In the genomic region with DNA sequence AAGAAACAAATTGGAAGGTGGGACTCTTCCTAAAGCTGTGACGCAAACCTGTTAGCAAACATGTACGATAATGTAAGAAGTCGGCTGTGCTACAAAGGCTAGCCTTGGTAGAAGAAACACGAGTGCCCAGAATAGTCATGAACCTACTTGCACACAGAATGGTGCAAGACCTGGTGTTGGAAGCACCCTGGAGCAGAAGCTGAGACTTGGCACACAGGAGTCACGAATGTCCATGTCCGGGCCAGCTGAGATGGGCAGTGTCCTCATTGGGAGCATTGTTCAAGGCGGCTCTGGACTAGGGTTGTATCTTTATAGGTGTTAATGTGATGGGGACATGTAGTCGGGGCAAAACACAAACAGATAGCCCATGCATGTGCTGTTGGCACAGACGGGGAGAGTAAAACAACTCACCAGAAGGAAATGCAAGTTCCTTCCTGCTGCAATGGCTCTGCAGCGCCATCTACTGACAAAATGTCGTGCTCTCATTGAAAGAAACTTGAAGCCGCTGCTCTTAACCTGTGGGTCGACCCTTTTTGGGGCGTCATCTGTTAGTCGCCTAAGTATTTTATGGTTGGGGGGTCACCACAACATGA, we compare ENCODE assay signal across 8 mouse cellular contexts. TPM values are rescaled to one million over a fixed set of nuclear protein-coding genes. Genes with fewer than 3 reads are reported as not detected.
A peak's percentile ranks its signal among the peaks of the same experiment; 100 is the strongest.
DNase-seq lines count a peak whose midpoint lies in the region; ATAC-seq lines count a peak whose summit lies in the region.

No protein-coding gene starts in this region.

- 0 out of 2 replicates have a peak overlapping the region, but pooled peaks have one; percentile 31 for H3K4me3 ChIP-seq in brown adipose tissue, adult 24 weeks (ENCODE audit: insufficient read depth, low read depth, low read length)
- H3K4me3 ChIP-seq in hindbrain, embryonic 14.5 days (replicated peaks; ENCODE audit: low read length): no peak overlapping the region
- H3K4me3 ChIP-seq in liver, embryonic 11.5 days (ENCODE audit: low read depth, low read length): no peak overlapping the region

- peak; percentile 62 for DNase-seq in urinary bladder, postnatal 14 days (ENCODE audit: low spot score)
- DNase-seq in urinary bladder, adult 2 months (ENCODE audit: low spot score): no peak
- peak; percentile 29 for DNase-seq in fibroblast of lung, adult 2 months (ENCODE audit: low read depth)
- peak; percentile 92 for DNase-seq in hindbrain, embryonic 14.5 days (ENCODE audit: low spot score)
- DNase-seq in liver, embryonic 11.5 days (ENCODE audit: low spot score): peak; percentile 66
- peak; percentile 22 to 59 for DNase-seq in natural killer cell, adult 2 months (ENCODE audit: low spot score in 2 of 2)
- peak; percentile 48 to 58 for DNase-seq in thymus, postnatal 36 days

- no peaks in the 10 kb centered on the region for H3K4me1 ChIP-seq in brown adipose tissue, adult 24 weeks (ENCODE audit: control insufficient read depth, insufficient read depth, insufficient read length, low read length)
- H3K4me1 ChIP-seq in hindbrain, embryonic 14.5 days (replicated peaks; ENCODE audit: control insufficient read depth, insufficient read depth, low read length): no peaks in the 10 kb centered on the region
- H3K4me1 ChIP-seq in liver, embryonic 11.5 days (replicated peaks; ENCODE audit: control insufficient read depth, insufficient read depth, low read length): 0 out of 2 replicates have a peak, but pooled peaks cover 2% of the 10 kb centered on the region

- H3K27ac ChIP-seq in brown adipose tissue, adult 24 weeks (replicated peaks; ENCODE audit: low read depth, low read length): no peak overlapping the region
- H3K27ac ChIP-seq in hindbrain, embryonic 14.5 days: no peak overlapping the region
- no peak overlapping the region for H3K27ac ChIP-seq in liver, embryonic 11.5 days (ENCODE audit: low read depth, low read length)

- ATAC-seq in hindbrain, embryonic 14.5 days (ENCODE audit: low FRiP score): peak; percentile 55; the same call in 1 of the 2 replicates
- peak; percentile 43; the same call in 1 of the 2 replicates for ATAC-seq in liver, embryonic 11.5 days (replicated peaks; ENCODE audit: low FRiP score)

- no peaks in the 10 kb centered on the region for H3K27me3 ChIP-seq in hindbrain, embryonic 14.5 days (ENCODE audit: control insufficient read depth, insufficient read depth, low read length)
- no peaks in the 10 kb centered on the region for H3K27me3 ChIP-seq in liver, embryonic 11.5 days (replicated peaks; ENCODE audit: control insufficient read depth, insufficient read depth, low read length)

- 33% methylated on average over 15 of the region's 15 CpGs for WGBS in hindbrain, embryonic 14.5 days
- WGBS in liver, embryonic 11.5 days: 31% methylated on average over 15 of the region's 15 CpGs

- H3K9ac ChIP-seq in hindbrain, embryonic 14.5 days: no peak overlapping the region
- no peak overlapping the region for H3K9ac ChIP-seq in liver, embryonic 11.5 days (ENCODE audit: low read depth, low read length)

- no peaks in the 10 kb centered on the region for H3K9me3 ChIP-seq in hindbrain, embryonic 14.5 days (ENCODE audit: control insufficient read depth, low read length)
- no peaks in the 10 kb centered on the region for H3K9me3 ChIP-seq in liver, embryonic 11.5 days (ENCODE audit: control insufficient read depth, low read length)

- H3K4me2 ChIP-seq in hindbrain, embryonic 14.5 days (replicated peaks): no peak overlapping the region
- H3K4me2 ChIP-seq in liver, embryonic 11.5 days: peak overlapping the region; percentile 33; the same call in 1 of the 2 replicates

- H3K36me3 ChIP-seq in hindbrain, embryonic 14.5 days (replicated peaks; ENCODE audit: control insufficient read depth, insufficient read depth): no peaks in the 10 kb centered on the region
- no peaks in the 10 kb centered on the region for H3K36me3 ChIP-seq in liver, embryonic 11.5 days (ENCODE audit: control insufficient read depth, insufficient read depth, low read length)

RNA-seq across cellular contexts. Expression of gene Exo5, which starts 15.2 kb away (rescaled TPM):
- 14.6 and 15.7 TPM in 2 replicates for polyA plus RNA-seq in urinary bladder, adult 2 months (2012; rRNA removed)
- polyA plus RNA-seq in brown adipose tissue, adult 24 weeks (2012; ENCODE audit: insufficient read depth, insufficient read length, missing spikeins): 1.9 and 4.1 TPM in 2 replicates
- polyA plus RNA-seq in hindbrain, embryonic 14.5 days (2014; fragmentation: Nextera tagmentation; extraction: Ambion mirVana): 23.2 and 29.6 TPM in 2 replicates
- polyA plus RNA-seq in liver, embryonic 11.5 days (2014; fragmentation: Nextera tagmentation; extraction: Ambion mirVana): 16.2 and 17.7 TPM in 2 replicates

RNA-seq across cellular contexts. Expression of gene Zfp69, which starts 41.8 kb away (rescaled TPM):
- 1.6 and 2.0 TPM in 2 replicates for polyA plus RNA-seq in urinary bladder, adult 2 months (2012; rRNA removed)
- polyA plus RNA-seq in brown adipose tissue, adult 24 weeks (2012; ENCODE audit: insufficient read depth, insufficient read length, missing spikeins): 0.79 TPM in 1 of 2 replicates, not detected in the other
- 5.4 and 6.0 TPM in 2 replicates for polyA plus RNA-seq in hindbrain, embryonic 14.5 days (2014; fragmentation: Nextera tagmentation; extraction: Ambion mirVana)
- polyA plus RNA-seq in liver, embryonic 11.5 days (2014; fragmentation: Nextera tagmentation; extraction: Ambion mirVana): 4.2 and 5.6 TPM in 2 replicates

RNA-seq across cellular contexts. Expression of gene Rims3, which starts 55.0 kb away (rescaled TPM):
- 0.19 and 0.28 TPM in 2 replicates for polyA plus RNA-seq in urinary bladder, adult 2 months (2012; rRNA removed)
- not detected in 2 replicates for polyA plus RNA-seq in brown adipose tissue, adult 24 weeks (2012; ENCODE audit: insufficient read depth, insufficient read length, missing spikeins)
- 26.2 and 29.6 TPM in 2 replicates for polyA plus RNA-seq in hindbrain, embryonic 14.5 days (2014; fragmentation: Nextera tagmentation; extraction: Ambion mirVana)
- 0.66 and 1.1 TPM in 2 replicates for polyA plus RNA-seq in liver, embryonic 11.5 days (2014; fragmentation: Nextera tagmentation; extraction: Ambion mirVana)

Comparison
In these comparisons a context has a peak if more than half of its experiments do, and no peak if none do; other contexts are left out.
1. RNA of gene Rims3, which starts 55.0 kb away (polyA plus RNA-seq): 26.2 to 29.6 TPM in hindbrain, embryonic 14.5 days; 0.66 to 1.1 TPM in liver, embryonic 11.5 days, 0.19 to 0.28 TPM in urinary bladder, adult 2 months and not detected in brown adipose tissue, adult 24 weeks; every median in the first group is over 10 times any median in the second.